Mouse (Mus musculus) lung, postnatal 10 days (tissue): Measurements from ENCODE around the gene Tesk1.
"Not testable (repeated sequence)": the region's sequence is repeated elsewhere in the genome, so short reads cannot be mapped to it uniquely, and the experiment has no call there.

ENCODE experiments used
- DNase-seq: peaks from one replicate; pipeline ENCODE4 v3.0.0; 2021

Gene Tesk1

GRCm38 (mm10) chr4:43456470-43456869 lies 14.7 kb downstream of the Tesk1 start:
- no peak for DNase-seq

DNA sequence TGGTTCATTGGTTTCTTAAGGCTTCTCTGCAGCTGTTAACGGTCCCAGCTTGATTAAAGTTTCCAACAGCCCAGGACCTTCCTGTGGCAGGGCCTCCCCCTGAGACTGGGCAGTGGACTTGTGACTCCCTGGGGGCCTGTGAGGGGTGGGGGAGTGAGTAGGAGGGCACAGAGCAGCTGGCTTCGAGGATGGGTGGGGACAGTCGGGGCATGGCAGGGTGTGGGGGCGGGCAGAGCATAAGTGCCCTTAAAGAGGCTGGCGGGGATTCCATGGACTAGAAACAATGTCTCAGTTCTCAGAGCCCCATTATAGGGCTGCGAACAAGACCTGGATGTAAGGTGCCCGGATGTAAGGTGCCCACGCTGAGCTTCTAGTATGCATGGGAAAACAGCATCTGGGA lies 15.4 kb downstream of the Tesk1 start:
- no peak for DNase-seq

DNA sequence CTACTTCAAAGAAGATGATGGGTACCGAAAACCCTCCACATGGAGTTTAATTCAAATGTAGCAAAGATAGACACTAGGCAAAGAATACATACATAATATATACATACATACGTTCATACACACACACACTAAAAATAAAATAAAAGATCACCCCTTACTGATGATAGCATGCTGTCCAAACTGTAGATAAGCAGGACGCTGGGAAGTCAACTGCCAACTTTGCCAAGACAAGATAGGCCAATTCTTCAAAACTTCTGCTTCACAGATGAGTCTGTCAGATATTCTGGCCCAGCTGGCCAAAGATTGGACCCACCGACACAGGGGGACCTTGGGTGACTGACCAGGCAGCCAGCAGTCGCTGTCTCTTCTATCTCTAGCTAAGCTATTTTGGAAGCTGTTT lies 21.4 kb downstream of the Tesk1 start:
- no peak for DNase-seq

GRCm38 (mm10) chr4:43465935-43466334 lies 24.2 kb downstream of the Tesk1 start:
- no peak for DNase-seq

- no peak for DNase-seq
Observed at GRCm38 (mm10) chr4:43466872-43467271, 25.1 kb downstream of the Tesk1 start.

GRCm38 (mm10) chr4:43470301-43470700 lies 28.6 kb downstream of the Tesk1 start:
- DNase-seq: no peak

DNA sequence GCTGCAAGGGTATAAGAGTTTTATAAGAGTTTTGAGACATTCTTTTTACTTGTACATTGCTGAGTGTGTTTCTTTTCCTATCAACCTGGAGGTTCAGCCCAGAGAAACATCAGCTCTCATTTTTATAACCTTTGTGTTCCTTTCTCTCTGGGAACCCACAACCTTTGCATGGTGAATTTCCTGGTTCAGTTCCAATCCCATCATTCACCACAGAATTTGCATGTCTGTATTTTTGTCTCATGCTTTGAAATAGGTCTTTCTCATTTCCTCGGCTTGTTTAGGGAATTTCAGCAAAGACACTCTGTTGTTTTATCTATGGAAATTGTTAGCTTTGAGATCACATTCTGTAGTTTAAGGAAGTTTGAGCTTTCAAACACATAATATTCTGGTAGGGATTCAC lies 31.9 kb downstream of the Tesk1 start:
- no peak for DNase-seq

- no peak for DNase-seq
Observed at GRCm38 (mm10) chr4:43476604-43477003, 34.9 kb downstream of the Tesk1 start.

DNA sequence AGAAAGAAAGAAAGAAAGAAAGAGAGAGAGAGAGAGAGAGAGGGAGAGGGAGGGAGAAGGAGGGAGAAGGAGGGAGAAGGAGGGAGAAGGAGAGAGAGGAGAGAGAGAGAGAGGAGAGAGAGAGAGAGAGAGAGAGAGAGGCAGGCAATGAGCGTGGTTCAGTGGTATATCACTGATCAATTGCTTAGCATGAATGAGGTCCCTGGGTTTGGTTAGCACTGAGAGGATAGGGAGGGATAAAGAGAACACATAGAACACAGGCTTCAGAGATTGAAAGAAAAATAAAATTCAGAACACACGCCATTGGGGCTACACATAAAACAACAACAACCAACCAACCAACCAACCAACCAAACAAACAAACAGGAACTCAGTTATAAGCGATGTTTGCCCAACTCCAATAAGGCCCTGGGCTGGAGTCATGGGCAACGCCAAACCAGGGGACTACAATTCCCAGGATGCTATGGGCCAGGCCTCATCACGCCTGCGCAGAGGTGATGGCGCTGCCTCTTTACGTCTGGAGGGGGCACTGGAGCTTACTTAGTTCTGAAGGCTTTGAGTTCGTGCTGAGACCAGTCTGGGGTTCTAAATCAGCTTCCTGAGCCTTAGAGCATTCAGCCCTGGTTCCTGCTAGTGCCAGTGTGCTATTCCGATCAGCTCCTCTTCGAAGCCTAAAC lies 36.3 kb downstream of the Tesk1 start:
- peak; percentile 94 for DNase-seq

- no peak for DNase-seq
Observed at GRCm38 (mm10) chr4:43478534-43478858, 36.8 kb downstream of the Tesk1 start.

DNA sequence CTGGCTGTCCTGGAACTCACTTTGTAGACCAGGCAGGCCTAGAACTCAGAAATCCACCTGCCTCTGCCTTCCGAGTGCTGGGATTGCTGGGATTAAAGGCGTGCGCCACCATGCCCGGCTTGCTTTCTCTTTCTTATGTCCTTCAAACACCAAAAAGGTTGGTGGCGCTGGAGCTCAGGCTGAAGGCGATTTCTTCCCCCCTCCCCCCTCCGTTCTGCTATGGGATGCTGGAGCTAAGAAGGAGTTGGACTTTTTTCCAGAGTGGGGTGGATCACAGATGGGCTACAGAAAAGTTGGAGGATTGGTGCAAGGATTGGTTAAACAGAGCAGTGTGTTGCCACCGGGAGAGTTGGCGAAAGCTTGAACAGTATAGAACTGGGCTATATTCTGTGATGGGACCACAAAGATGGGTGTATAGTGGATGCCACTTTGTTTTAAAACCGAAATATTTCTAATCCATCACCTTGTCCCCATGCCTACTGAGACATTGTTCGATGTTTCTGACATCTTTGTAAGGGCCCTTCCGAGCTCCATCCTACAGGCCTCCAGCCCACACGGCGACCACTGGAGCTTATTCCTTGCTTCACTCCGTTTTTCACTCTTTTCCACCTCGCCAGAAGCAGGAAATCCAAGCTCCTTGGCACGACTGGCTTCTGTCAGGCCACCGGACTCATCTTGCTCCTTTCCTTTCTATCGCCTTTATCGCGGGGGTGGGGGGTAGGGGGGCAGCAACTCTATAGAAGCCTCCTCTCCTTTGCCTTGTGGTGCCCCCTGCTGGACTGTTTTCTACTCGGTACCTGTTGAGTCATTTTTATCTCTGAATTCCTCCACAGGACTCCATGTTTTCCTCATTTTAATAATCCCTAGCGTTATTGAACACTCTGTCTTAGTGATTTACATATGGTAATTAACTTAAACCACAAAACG lies 37.4 kb downstream of the Tesk1 start:
- DNase-seq: peak; percentile 89

DNA sequence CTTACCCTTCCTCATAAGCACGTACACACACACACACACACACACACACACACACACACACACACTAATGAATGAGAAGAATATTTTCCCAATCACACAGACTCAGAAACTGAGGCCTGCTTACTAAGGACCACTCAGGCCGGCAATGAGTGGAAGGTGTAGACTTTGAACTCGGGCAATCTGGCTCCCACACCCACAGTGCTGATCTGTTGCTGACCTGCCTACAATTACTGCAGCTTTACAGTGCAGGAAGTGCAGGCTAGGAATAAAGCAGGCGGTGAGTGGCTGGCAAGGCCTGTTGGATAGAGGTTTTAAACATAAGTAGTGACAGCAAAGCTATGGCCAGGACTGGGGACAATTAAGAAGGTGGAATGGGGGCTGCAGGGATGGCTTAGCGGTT lies 39.2 kb downstream of the Tesk1 start:
- no peak for DNase-seq

GRCm38 (mm10) chr4:43481894-43482456 lies 40.2 kb downstream of the Tesk1 start:
- DNase-seq: no peak

DNA sequence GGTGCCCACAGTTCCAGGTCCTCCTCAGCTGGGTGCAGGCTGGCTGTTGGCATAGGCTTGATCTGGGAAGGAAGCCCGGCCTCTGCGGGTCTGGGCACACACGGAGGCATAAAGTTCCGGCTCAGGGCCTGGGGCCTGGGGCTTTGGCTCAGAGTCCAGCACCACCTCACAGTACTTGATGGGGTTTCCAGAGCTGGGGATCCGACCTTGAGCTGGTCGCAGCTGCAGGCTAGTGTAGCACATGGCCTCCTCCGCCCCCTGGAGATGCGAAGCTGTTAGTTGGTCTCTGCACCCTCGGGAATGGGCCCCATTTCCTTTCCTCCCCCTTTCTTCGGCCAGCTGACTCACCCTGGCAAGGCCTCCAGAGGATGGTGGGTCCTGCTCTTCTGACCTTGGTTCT lies 40.9 kb downstream of the Tesk1 start:
- DNase-seq: no peak

GRCm38 (mm10) chr4:43483535-43484091 lies 41.9 kb downstream of the Tesk1 start, which contains the start of gene Sit1:
Gene Sit1 (minus strand): TSS chr4:43483734.
- no peak for DNase-seq

GRCm38 (mm10) chr4:43485666-43486065 lies 43.9 kb downstream of the Tesk1 start:
- not testable (repeated sequence) for DNase-seq

GRCm38 (mm10) chr4:43489611-43490010 lies 47.9 kb downstream of the Tesk1 start:
- DNase-seq: no peak

- peak; percentile 63 for DNase-seq
Observed at GRCm38 (mm10) chr4:43490801-43491200, 49.1 kb downstream of the Tesk1 start.

DNA sequence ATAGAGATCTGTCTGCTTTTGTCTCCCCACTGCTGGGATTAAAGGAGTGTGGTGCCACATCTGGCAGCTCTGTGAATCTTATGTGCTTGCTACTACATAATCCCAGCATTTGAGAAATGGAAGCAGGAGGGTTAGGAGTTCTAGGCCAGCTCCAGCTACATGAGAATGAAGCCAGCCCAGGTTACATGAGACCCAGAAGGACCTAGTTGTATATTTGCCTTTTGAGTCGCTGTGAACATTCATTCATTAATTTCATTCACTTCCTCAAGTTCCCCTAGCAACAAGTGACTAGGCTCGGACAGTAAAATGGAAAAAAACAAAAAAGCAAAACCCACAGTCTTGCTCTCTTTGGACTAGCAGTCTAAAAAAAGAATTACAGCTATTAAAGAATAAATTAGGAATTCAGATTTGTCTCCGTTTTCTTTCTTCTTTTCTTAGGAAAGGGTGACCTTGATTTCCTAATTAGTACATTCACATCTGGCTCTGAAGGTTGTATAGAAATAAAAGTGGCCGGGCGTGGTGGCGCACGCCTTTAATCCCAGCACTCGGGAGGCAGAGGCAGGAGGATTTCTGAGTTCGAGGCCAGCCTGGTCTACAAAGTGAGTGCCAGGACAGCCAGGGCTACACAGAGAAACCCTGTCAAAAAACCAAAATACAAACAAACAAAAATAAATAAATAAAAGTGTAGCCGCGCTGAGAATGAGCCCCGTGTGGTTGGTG lies 50.5 kb downstream of the Tesk1 start:
- DNase-seq: no peak

GRCm38 (mm10) chr4:43492821-43493185 lies 51.1 kb downstream of the Tesk1 start, which contains the start of gene Ccdc107:
Gene Ccdc107 (plus strand): TSS chr4:43492900.
- DNase-seq: peak; percentile 93

- peak; percentile 97 for DNase-seq
Observed at GRCm38 (mm10) chr4:43493186-43493845, 51.6 kb downstream of the Tesk1 start.

DNA sequence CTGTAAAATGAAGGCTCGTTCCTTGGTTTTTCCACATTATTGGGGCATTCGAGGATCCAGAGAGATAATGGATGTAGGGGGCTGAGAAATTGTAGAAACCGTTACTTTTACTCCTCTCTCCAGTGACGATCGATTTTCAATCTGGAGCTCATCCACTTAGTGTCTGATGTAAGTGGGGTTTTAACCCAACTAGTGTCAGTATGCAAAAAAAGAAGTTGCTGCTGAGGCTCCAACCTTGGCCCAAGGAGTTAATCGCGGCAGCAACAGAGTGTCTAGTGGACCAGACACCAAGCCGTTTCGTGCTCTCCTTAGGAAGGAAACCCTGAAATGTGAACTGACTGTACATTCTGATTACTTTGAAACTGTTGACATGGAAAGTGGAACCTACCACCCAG lies 52.1 kb downstream of the Tesk1 start:
- no peak for DNase-seq
